Mouse (Mus musculus): ENCODE measurements around the gene Nr1d1. TPM values are rescaled to one million over a fixed set of nuclear protein-coding genes. Genes with fewer than 3 reads are reported as not detected.

Nr1d1 gene
- total and polyA plus RNA-seq, 3 experiments = 35.5 to 208 (median 111) TPM

GRCm38 (mm10) chr11:98756711-98757110, 18.4 kb downstream of the Nr1d1 start:
- H3K79me2 ChIP-seq (replicated peaks; ENCODE audit: control insufficient read depth, insufficient read depth, low read length) = peaks cover 4% of the 10 kb centered on the region
- TF ChIP-seq CTCF (IDR thresholded peaks at IDR 0.05) = no peak
- TF ChIP-seq POLR2A (IDR thresholded peaks at IDR 0.05; ENCODE audit: insufficient read depth, low read depth, low read length) = no peak
- no peak for TF ChIP-seq EP300 (IDR thresholded peaks at IDR 0.05; ENCODE audit: insufficient read depth, low read depth, low read length)
- intact Hi-C loops (cut with DNase I) = no loop called here
- H3K27me3 ChIP-seq (ENCODE audit: control insufficient read depth, insufficient read depth, low read length) = no peaks in the 10 kb centered on the region
- DNase-seq = no peak
- WGBS = 77% methylated on average over 12 of the region's 12 CpGs
- H3K36me3 ChIP-seq (ENCODE audit: control insufficient read depth, insufficient read depth, low read length) = peaks cover 4% of the 10 kb centered on the region
- no peak overlapping the region for H3K4me3 ChIP-seq
- H3K27ac ChIP-seq = no peak overlapping the region
- peaks cover 23% of the 10 kb centered on the region for H3K4me1 ChIP-seq (ENCODE audit: control insufficient read depth, insufficient read depth, low read length)
- H3K9ac ChIP-seq (ENCODE audit: low read depth, low read length) = no peak overlapping the region

GRCm38 (mm10) chr11:98755726-98756380, 19.3 kb downstream of the Nr1d1 start:
- no peak overlapping the region; the same call in 1 of the 2 replicates for H3K27ac ChIP-seq
- no peak overlapping the region for H3K4me3 ChIP-seq
- peaks cover 25% of the 10 kb centered on the region for H3K4me1 ChIP-seq (ENCODE audit: control insufficient read depth, insufficient read depth, low read length)
- TF ChIP-seq POLR2A (IDR thresholded peaks at IDR 0.05; ENCODE audit: insufficient read depth, low read depth, low read length) (no peak), CTCF (IDR thresholded peaks at IDR 0.05) (no peak), EP300 (IDR thresholded peaks at IDR 0.05; ENCODE audit: insufficient read depth, low read depth, low read length) (no peak)
- intact Hi-C loops (cut with DNase I) = loop anchor here (2.0 kb wide), 2 partner anchors 15 to 39 kb away; partner anchors contain the start of gene Thra
- 69% methylated on average over 6 of the region's 6 CpGs for WGBS
- peaks cover 4% of the 10 kb centered on the region for H3K36me3 ChIP-seq (ENCODE audit: control insufficient read depth, insufficient read depth, low read length)
- no peak for DNase-seq
- peaks cover 4% of the 10 kb centered on the region for H3K79me2 ChIP-seq (replicated peaks; ENCODE audit: control insufficient read depth, insufficient read depth, low read length)
- H3K9ac ChIP-seq (ENCODE audit: low read depth, low read length) = no peak overlapping the region
- no peaks in the 10 kb centered on the region for H3K27me3 ChIP-seq (ENCODE audit: control insufficient read depth, insufficient read depth, low read length)

GRCm38 (mm10) chr11:98754621-98755181, 20.4 kb downstream of the Nr1d1 start:
- peak; percentile 88 for TF ChIP-seq CTCF (IDR thresholded peaks at IDR 0.05)
- TF ChIP-seq POLR2A (IDR thresholded peaks at IDR 0.05; ENCODE audit: insufficient read depth, low read depth, low read length) = no peak
- TF ChIP-seq EP300 (IDR thresholded peaks at IDR 0.05; ENCODE audit: insufficient read depth, low read depth, low read length) = peak; percentile 92
- peaks cover 32% of the 10 kb centered on the region for H3K4me1 ChIP-seq (ENCODE audit: control insufficient read depth, insufficient read depth, low read length)
- 18% methylated on average over 7 of the region's 7 CpGs for WGBS
- no peak overlapping the region for H3K4me3 ChIP-seq
- H3K27ac ChIP-seq = peak overlapping the region; percentile 73
- DNase-seq = peak; percentile 59 to 80
- intact Hi-C loops (cut with DNase I) = loop anchor here (2.0 kb wide), 2 partner anchors 14 to 38 kb away; partner anchors contain the start of gene Thra
- H3K27me3 ChIP-seq (ENCODE audit: control insufficient read depth, insufficient read depth, low read length) = no peaks in the 10 kb centered on the region
- peaks cover 4% of the 10 kb centered on the region for H3K79me2 ChIP-seq (replicated peaks; ENCODE audit: control insufficient read depth, insufficient read depth, low read length)
- peak overlapping the region; percentile 7 for H3K9ac ChIP-seq (ENCODE audit: low read depth, low read length)
- H3K36me3 ChIP-seq (ENCODE audit: control insufficient read depth, insufficient read depth, low read length) = peaks cover 4% of the 10 kb centered on the region

- DNase-seq = peak; percentile 45 to 52
- H3K27me3 ChIP-seq (ENCODE audit: control insufficient read depth, insufficient read depth, low read length) = no peaks in the 10 kb centered on the region
- peak overlapping the region; percentile 73 for H3K27ac ChIP-seq
- peak; percentile 61; the same call in 1 of the 2 replicates for TF ChIP-seq POLR2A (IDR thresholded peaks at IDR 0.05; ENCODE audit: insufficient read depth, low read depth, low read length)
- TF ChIP-seq CTCF (IDR thresholded peaks at IDR 0.05) = no peak
- 0 out of 2 replicates have a peak, but pooled peaks have one; percentile 35 for TF ChIP-seq EP300 (IDR thresholded peaks at IDR 0.05; ENCODE audit: insufficient read depth, low read depth, low read length)
- peaks cover 4% of the 10 kb centered on the region for H3K79me2 ChIP-seq (replicated peaks; ENCODE audit: control insufficient read depth, insufficient read depth, low read length)
- H3K9ac ChIP-seq (ENCODE audit: low read depth, low read length) = no peak overlapping the region
- peaks cover 33% of the 10 kb centered on the region for H3K4me1 ChIP-seq (ENCODE audit: control insufficient read depth, insufficient read depth, low read length)
- 18% methylated on average over 9 of the region's 9 CpGs for WGBS
- H3K36me3 ChIP-seq (ENCODE audit: control insufficient read depth, insufficient read depth, low read length) = peaks cover 4% of the 10 kb centered on the region
- no peak overlapping the region for H3K4me3 ChIP-seq
- intact Hi-C loops (cut with DNase I) = loop anchor here (2.0 kb wide), 2 partner anchors 13 to 37 kb away; partner anchors contain the start of gene Thra
These were observed 20.9 kb downstream of the Nr1d1 start for GRCm38 (mm10) chr11:98754151-98754620.

GRCm38 (mm10) chr11:98753264-98753663, 21.9 kb downstream of the Nr1d1 start:
- no peak overlapping the region for H3K9ac ChIP-seq (ENCODE audit: low read depth, low read length)

More at GRCm38 (mm10) chr11:98753264-98753663, 21.9 kb downstream of the Nr1d1 start:
- TF ChIP-seq EP300 (IDR thresholded peaks at IDR 0.05; ENCODE audit: insufficient read depth, low read depth, low read length) (no peak), CTCF (IDR thresholded peaks at IDR 0.05) (no peak), POLR2A (IDR thresholded peaks at IDR 0.05; ENCODE audit: insufficient read depth, low read depth, low read length) (no peak)
- peaks cover 4% of the 10 kb centered on the region for H3K36me3 ChIP-seq (ENCODE audit: control insufficient read depth, insufficient read depth, low read length)
- 83% methylated on average over 5 of the region's 5 CpGs for WGBS
- H3K27ac ChIP-seq = peak overlapping the region; percentile 93; the same call in 1 of the 2 replicates
- no peaks in the 10 kb centered on the region for H3K27me3 ChIP-seq (ENCODE audit: control insufficient read depth, insufficient read depth, low read length)
- peaks cover 4% of the 10 kb centered on the region for H3K79me2 ChIP-seq (replicated peaks; ENCODE audit: control insufficient read depth, insufficient read depth, low read length)
- no peak overlapping the region for H3K4me3 ChIP-seq
- intact Hi-C loops (cut with DNase I) = no loop called here
- H3K4me1 ChIP-seq (ENCODE audit: control insufficient read depth, insufficient read depth, low read length) = peaks cover 42% of the 10 kb centered on the region
- DNase-seq = no peak

Data from heart, adult 2 months (tissue).